Mouse (Mus musculus): ENCODE data around the gene Gm21936.
"Not testable (repeated sequence)": the region's sequence is repeated elsewhere in the genome, so short reads cannot be mapped to it uniquely, and the experiment has no call there.

GRCm38 (mm10) chr12:87816277-87816676 lies 21.0 kb downstream of the Gm21936 start, which contains the start of gene BB287469:
- TF ChIP-seq CTCF (IDR thresholded peaks at IDR 0.05; ENCODE audit: extremely low read depth, insufficient read depth, insufficient read length, insufficient replicate concordance); POLR2A (IDR thresholded peaks at IDR 0.05; ENCODE audit: low read depth, low read length): not testable (repeated sequence)

Data from spleen, adult 2 months (tissue).